Mouse (Mus musculus) ovary, postnatal 10 days (tissue): ENCODE measurements at regions not wholly inside any gene's neighbourhood (a gene's known extent, or its start where the extent isn't known, plus 50 kb on each side); places are given as distances from the start of the nearest gene placed in this dataset.
A peak's percentile ranks its signal among the peaks of the same experiment; 100 is the strongest.
"Not testable (repeated sequence)": the region's sequence is repeated elsewhere in the genome, so short reads cannot be mapped to it uniquely, and the experiment has no call there.

Experiments used
- DNase-seq: peaks from one replicate; pipeline ENCODE4 v3.0.0; 2022; ENCODE audit warnings: low spot score

- DNase-seq = not testable (repeated sequence)
Observed at GRCm38 (mm10) chr17:17197229-17197628, 76.0 kb downstream of the Zfp97 start.

GRCm38 (mm10) chr17:17229069-17229468 lies 107.9 kb downstream of the Zfp97 start:
- no peak for DNase-seq

GRCm38 (mm10) chr17:17234329-17235185 lies 113.3 kb downstream of the Zfp97 start:
- peak; percentile 58 for DNase-seq

- not testable (repeated sequence) for DNase-seq
Observed at GRCm38 (mm10) chr17:17235186-17235482, 113.9 kb downstream of the Zfp97 start.
